Mouse (Mus musculus) kidney, postnatal 10 days (tissue): ENCODE results near the gene Hoxd3.

Source experiments
- DNase-seq: peaks from one replicate; pipeline ENCODE4 v3.0.0; 2021; ENCODE audit warnings: mixed read lengths

Hoxd3 gene

GRCm38 (mm10) chr2:74711721-74712621, at the start of gene Hoxd3, which contains the start of gene Hoxd4:
Gene Hoxd3, plus strand, starts transcription at chr2:74711927.
Gene Hoxd4, plus strand, starts transcription at chr2:74711929.
- peak; percentile 83 for DNase-seq

GRCm38 (mm10) chr2:74663291-74663925, 48.3 kb upstream of the Hoxd3 start:
- DNase-seq, result peak; percentile 79

GRCm38 (mm10) chr2:74666411-74666810, 45.3 kb upstream of the Hoxd3 start:
- DNase-seq, result no peak

GRCm38 (mm10) chr2:74667191-74667841, 44.4 kb upstream of the Hoxd3 start:
- DNase-seq, result peak; percentile 26

- no peak for DNase-seq
Observed at GRCm38 (mm10) chr2:74667842-74668357, 43.8 kb upstream of the Hoxd3 start, which contains the start of gene Hoxd13. Gene Hoxd13, plus strand, starts transcription at chr2:74668310.

GRCm38 (mm10) chr2:74668370-74669229, 43.1 kb upstream of the Hoxd3 start:
- DNase-seq, result peak; percentile 42

GRCm38 (mm10) chr2:74669230-74669578, 42.5 kb upstream of the Hoxd3 start:
- no peak for DNase-seq

GRCm38 (mm10) chr2:74669650-74670235, 42.0 kb upstream of the Hoxd3 start:
- DNase-seq, result no peak

GRCm38 (mm10) chr2:74670632-74671188, 41.0 kb upstream of the Hoxd3 start:
- no peak for DNase-seq

GRCm38 (mm10) chr2:74671847-74672246, 39.9 kb upstream of the Hoxd3 start:
- DNase-seq, result no peak

- DNase-seq, result peak; percentile 85
Observed at GRCm38 (mm10) chr2:74672481-74673362, 39.0 kb upstream of the Hoxd3 start.

- no peak for DNase-seq
Observed at GRCm38 (mm10) chr2:74673835-74674425, 37.8 kb upstream of the Hoxd3 start.

GRCm38 (mm10) chr2:74674881-74675665, 36.7 kb upstream of the Hoxd3 start, which contains the start of gene Hoxd12:
Gene Hoxd12, plus strand, starts transcription at chr2:74675013.
- DNase-seq, result peak; percentile 31

- peak; percentile 15 for DNase-seq
Observed at GRCm38 (mm10) chr2:74675666-74676282, 36.0 kb upstream of the Hoxd3 start.

- DNase-seq, result no peak
Observed at GRCm38 (mm10) chr2:74676376-74677052, 35.2 kb upstream of the Hoxd3 start.

- DNase-seq, result no peak
Observed at GRCm38 (mm10) chr2:74677106-74677505, 34.6 kb upstream of the Hoxd3 start.

GRCm38 (mm10) chr2:74678891-74679595, 32.7 kb upstream of the Hoxd3 start, which contains the start of gene Hoxd11:
Gene Hoxd11, plus strand, starts transcription at chr2:74679557.
- DNase-seq, result peak; percentile 43
